Mouse (Mus musculus) Patski (cell line): ENCODE results near the gene Orai1. TPM values are rescaled to one million over a fixed set of nuclear protein-coding genes. Genes with fewer than 3 reads are reported as not detected.

ENCODE experiments used
- ATAC-seq: fragments of 100-300 bp; one replicate; pipeline ENCODE4 v1.8.0; 2021
- CTCF ChIA-PET: fragments of 350-600 bp; sonication (Branson Sonifier 250); formaldehyde crosslinking; loops from one replicate; lab custom pipeline; 2022; ENCODE audit warnings: inconsistent platforms; lab: Charles Lee
- POLR2A ChIA-PET: fragments of 350-600 bp; sonication (Branson Sonifier 250); formaldehyde crosslinking; loops from one replicate; lab custom pipeline; 2022; ENCODE audit warnings: antibody characterized with exemption, inconsistent platforms; lab: Charles Lee
- DNase-seq: peaks from one replicate; pipeline ENCODE4 v3.0.0-alpha.2; 2011; ENCODE audit warnings: low read depth, low spot score
- H3K27me3 ChIP-seq: fragments of 371-371 bp; one replicate; pipeline ENCODE4 v1.5.1; 2021
- CTCF ChIP-seq: fragments of 100-300 bp; IDR thresholded peaks from one replicate; pipeline ENCODE4 v1.5.1; 2021
- in situ Hi-C: fragments of 300-500 bp; cut with MboI; formaldehyde crosslinking; loops from 3 replicates; pipeline ENCODE4 v1.11.1; 2018; ENCODE audit warnings: low pct_unique_long_range_greater_than_20kb, mixed read lengths
- polyA plus RNA-seq: library from polyadenylated mRNA; unstranded; gene quantifications from one replicate; pipeline ENCODE4 v1.2.3, GENCODE M21; 2021

Orai1 gene
- polyA plus RNA-seq, 1 experiment from 2014 or later: 20.5 TPM

- no peaks in the 10 kb centered on the region for H3K27me3 ChIP-seq
- CTCF ChIA-PET: interaction anchor here (0.7 to 4.3 kb wide), 15 partner anchors 8 to 89 kb away, joined by 3 to 16 read pairs (median 5); no protein-coding TSS in a partner anchor
- peak; percentile 92 for TF ChIP-seq CTCF
- DNase-seq (no peak), ATAC-seq (no peak)
- in situ Hi-C loops: loop anchor here (5.0 kb wide), 1 partner anchor 46 kb away; no protein-coding TSS in a partner anchor
- POLR2A ChIA-PET: interaction anchor here (0.7 to 3.3 kb wide), 3 partner anchors 22 to 46 kb away, joined by 3 to 9 read pairs (median 3); no protein-coding TSS in a partner anchor
Observed at GRCm38 (mm10) chr5:123013599-123014315, 1.1 kb upstream of the Orai1 start.

- ChIA-PET CTCF (interaction anchor here (1.2 to 4.3 kb wide), 6 partner anchors 24 to 91 kb away, joined by 4 to 16 read pairs (median 8); no protein-coding TSS in a partner anchor), POLR2A (interaction anchor here (1.3 to 3.3 kb wide), 5 partner anchors 9 to 43 kb away, joined by 3 to 15 read pairs (median 6); no protein-coding TSS in a partner anchor)
- ATAC-seq (no peak), DNase-seq (no peak)
- no peaks in the 10 kb centered on the region for H3K27me3 ChIP-seq
- no peak for TF ChIP-seq CTCF
- in situ Hi-C loops: no loop called here
Observed at GRCm38 (mm10) chr5:123015915-123016314, 1.0 kb downstream of the Orai1 start.

GRCm38 (mm10) chr5:123017504-123017903 is 2.6 kb downstream of the Orai1 start:
- POLR2A ChIA-PET: interaction anchor here (1.0 to 1.1 kb wide), 3 partner anchors 29 to 224 kb away, joined by 3 to 4 read pairs (median 3); no protein-coding TSS in a partner anchor
- CTCF ChIA-PET: interaction anchor here (1.9 kb wide), 1 partner anchor 28 kb away, joined by 6 read pairs; no protein-coding TSS in a partner anchor
- TF ChIP-seq CTCF: no peak
- DNase-seq (no peak), ATAC-seq (no peak)
- in situ Hi-C loops: no loop called here
- H3K27me3 ChIP-seq: no peaks in the 10 kb centered on the region

GRCm38 (mm10) chr5:123019336-123020016 is 4.6 kb downstream of the Orai1 start:
- H3K27me3 ChIP-seq: no peaks in the 10 kb centered on the region
- TF ChIP-seq CTCF: no peak
- ChIA-PET CTCF (interaction anchor here (0.8 to 1.0 kb wide), 2 partner anchors 24 to 26 kb away, joined by 3 read pairs; no protein-coding TSS in a partner anchor), POLR2A (no interaction called here)
- in situ Hi-C loops: no loop called here
- ATAC-seq: no peak
- no peak for DNase-seq

GRCm38 (mm10) chr5:123020426-123020825 is 5.6 kb downstream of the Orai1 start:
- TF ChIP-seq CTCF: no peak
- in situ Hi-C loops: no loop called here
- ChIA-PET POLR2A (no interaction called here), CTCF (interaction anchor here (0.8 to 1.0 kb wide), 2 partner anchors 23 to 25 kb away, joined by 3 read pairs; no protein-coding TSS in a partner anchor)
- DNase-seq (no peak), ATAC-seq (no peak)
- no peaks in the 10 kb centered on the region for H3K27me3 ChIP-seq

GRCm38 (mm10) chr5:123021438-123021837 is 6.6 kb downstream of the Orai1 start:
- in situ Hi-C loops: no loop called here
- no peaks in the 10 kb centered on the region for H3K27me3 ChIP-seq
- ChIA-PET POLR2A (no interaction called here), CTCF (interaction anchor here (0.9 to 1.2 kb wide), 2 partner anchors 52 to 102 kb away, joined by 3 to 4 read pairs; no protein-coding TSS in a partner anchor)
- no peak for TF ChIP-seq CTCF
- ATAC-seq: no peak
- DNase-seq: no peak

- TF ChIP-seq CTCF: no peak
- ATAC-seq (no peak), DNase-seq (no peak)
- in situ Hi-C loops: no loop called here
- POLR2A ChIA-PET: interaction anchor here (0.7 kb wide), 1 partner anchor 507 kb away, joined by 5 read pairs; no protein-coding TSS in a partner anchor
- H3K27me3 ChIP-seq: no peaks in the 10 kb centered on the region
- CTCF ChIA-PET: no interaction called here
Observed at GRCm38 (mm10) chr5:123023049-123023448, 8.2 kb downstream of the Orai1 start.

- in situ Hi-C loops: no loop called here
- ChIA-PET POLR2A (interaction anchor here (2.7 kb wide), 1 partner anchor 9 kb away, joined by 15 read pairs; the partner anchor contains the start of gene Orai1), CTCF (interaction anchor here (1.5 to 3.0 kb wide), 3 partner anchors 10 to 99 kb away, joined by 3 to 6 read pairs (median 6); partner anchors contain the start of gene Orai1)
- ATAC-seq (no peak), DNase-seq (no peak)
- no peak for TF ChIP-seq CTCF
- H3K27me3 ChIP-seq: no peaks in the 10 kb centered on the region
Observed at GRCm38 (mm10) chr5:123024312-123024711, 9.4 kb downstream of the Orai1 start.

GRCm38 (mm10) chr5:123024965-123025573 is 10.2 kb downstream of the Orai1 start:
- in situ Hi-C loops: no loop called here
- ATAC-seq: no peak
- POLR2A ChIA-PET: interaction anchor here (2.7 kb wide), 1 partner anchor 9 kb away, joined by 15 read pairs; the partner anchor contains the start of gene Orai1
- H3K27me3 ChIP-seq: no peaks in the 10 kb centered on the region
- CTCF ChIA-PET: interaction anchor here (1.1 to 3.0 kb wide), 4 partner anchors 11 to 100 kb away, joined by 3 to 6 read pairs (median 5); partner anchors contain the start of gene Orai1
- no peak for DNase-seq
- no peak for TF ChIP-seq CTCF
